Mouse (Mus musculus) brown adipose tissue, adult 24 weeks (tissue): Measurements from ENCODE around the gene Nhej1. TPM values are rescaled to one million over a fixed set of nuclear protein-coding genes. Genes with fewer than 3 reads are reported as not detected.

Experiments
- H3K27ac ChIP-seq: fragments of 200-500 bp; replicated peaks from 2 replicates; pipeline ENCODE4 v1.5.1; 2012; ENCODE audit warnings: low read depth, mild to moderate bottlenecking, low read length
- H3K4me1 ChIP-seq: fragments of 200-500 bp; 2 replicates; pipeline ENCODE4 v1.6.1; 2012; ENCODE audit warnings: low read length, mixed read lengths; ENCODE audit not compliant: control insufficient read depth, insufficient read depth, insufficient read length
- H3K4me3 ChIP-seq: fragments of 200-500 bp; 2 replicates; pipeline ENCODE4 v1.5.1; 2012; ENCODE audit warnings: low read depth, mild to moderate bottlenecking, low read length, moderate library complexity; ENCODE audit not compliant: insufficient read depth
- polyA plus RNA-seq: library from polyadenylated mRNA; stranded (reverse); fragments of >200 nt; gene quantifications from 2 replicates; pipeline ENCODE4 v1.2.4, GENCODE M21; 2012; ENCODE audit not compliant: missing spikeins, insufficient read depth, insufficient read length

Gene Nhej1
- polyA plus RNA-seq, 1 experiment = 8.2 TPM

DNA sequence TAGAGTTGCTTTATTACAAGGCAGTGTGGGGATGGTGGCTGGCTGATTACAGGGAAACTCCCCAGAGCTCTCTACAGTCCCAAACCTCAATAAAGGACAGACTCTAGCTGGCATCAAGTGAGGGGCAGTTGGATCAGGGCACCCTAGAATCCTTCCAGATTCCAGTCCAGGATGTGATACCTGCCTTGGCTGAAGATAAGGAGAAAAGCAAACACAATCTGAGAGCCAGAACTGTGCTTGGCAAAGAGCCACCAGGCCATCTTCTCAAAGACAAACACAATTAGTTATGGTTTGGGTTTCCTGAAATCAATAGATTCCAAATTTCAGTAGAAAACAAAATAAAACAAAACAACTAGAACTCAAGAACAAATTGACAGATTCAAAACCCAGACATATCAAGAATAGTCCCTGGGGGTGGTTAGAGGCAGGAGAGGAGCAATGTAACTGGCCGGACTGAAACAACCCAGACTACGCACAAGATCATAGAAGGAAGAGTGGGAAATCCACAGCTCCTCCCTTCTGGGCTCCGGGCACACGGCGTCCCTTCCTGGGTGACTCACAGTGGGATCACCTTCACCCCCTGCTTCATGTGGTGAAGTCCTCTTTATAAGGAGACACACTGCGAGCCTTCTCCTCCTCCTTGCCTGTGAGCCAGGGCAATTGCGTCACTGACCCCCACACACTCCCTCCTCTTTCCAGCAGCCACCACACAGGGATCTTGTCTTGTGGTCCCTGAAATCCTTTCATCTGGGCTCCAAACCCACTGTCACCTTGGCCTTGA is 100.4 kb downstream of the Nhej1 start:
- no peaks in the 10 kb centered on the region for H3K4me1 ChIP-seq
- H3K27ac ChIP-seq = no peak overlapping the region
- no peak overlapping the region for H3K4me3 ChIP-seq

GRCm38 (mm10) chr1:75022216-75022615 is 102.8 kb downstream of the Nhej1 start:
- no peak overlapping the region for H3K27ac ChIP-seq
- H3K4me1 ChIP-seq = no peaks in the 10 kb centered on the region
- H3K4me3 ChIP-seq = no peak overlapping the region

- no peak overlapping the region for H3K4me3 ChIP-seq
- no peaks in the 10 kb centered on the region for H3K4me1 ChIP-seq
- H3K27ac ChIP-seq = no peak overlapping the region
Observed at GRCm38 (mm10) chr1:75016846-75017245, 108.2 kb downstream of the Nhej1 start.

DNA sequence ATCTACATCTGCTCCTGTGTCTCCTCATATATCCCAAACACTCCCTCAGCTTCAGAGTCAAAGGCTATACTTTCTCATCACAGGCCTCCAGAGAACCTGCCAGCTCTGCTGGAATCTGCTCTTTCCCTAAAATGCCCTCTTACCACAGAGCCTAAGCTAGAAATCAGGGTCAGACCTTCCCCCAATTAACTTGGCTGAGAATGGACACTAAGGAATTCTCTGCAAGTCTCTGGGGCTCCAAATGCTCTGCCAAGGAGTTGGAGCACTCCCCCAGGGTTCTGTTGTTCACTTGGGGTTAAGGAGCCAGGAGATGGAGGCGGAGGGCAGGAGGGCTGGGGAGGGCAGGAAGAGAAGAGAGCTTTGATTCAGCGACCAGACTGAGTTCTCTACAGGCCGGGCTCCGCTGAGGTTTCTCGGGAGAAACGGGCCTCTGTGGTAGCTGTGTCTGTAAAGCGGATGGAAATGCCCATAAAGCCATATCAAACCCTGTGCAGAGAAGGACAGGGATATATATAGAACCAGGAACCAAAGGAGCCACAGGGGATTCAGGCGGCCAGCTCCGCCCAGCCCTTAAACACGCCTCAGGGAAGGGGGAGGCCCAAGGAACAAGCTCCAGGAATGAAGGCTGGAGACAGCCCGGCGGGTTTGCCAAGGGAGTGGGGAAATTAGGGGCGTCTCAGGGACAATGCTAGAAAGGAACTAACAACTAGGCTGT is 109.3 kb downstream of the Nhej1 start:
- Histone ChIP-seq H3K4me1 (no peaks in the 10 kb centered on the region), H3K4me3 (no peak overlapping the region), H3K27ac (no peak overlapping the region)

DNA sequence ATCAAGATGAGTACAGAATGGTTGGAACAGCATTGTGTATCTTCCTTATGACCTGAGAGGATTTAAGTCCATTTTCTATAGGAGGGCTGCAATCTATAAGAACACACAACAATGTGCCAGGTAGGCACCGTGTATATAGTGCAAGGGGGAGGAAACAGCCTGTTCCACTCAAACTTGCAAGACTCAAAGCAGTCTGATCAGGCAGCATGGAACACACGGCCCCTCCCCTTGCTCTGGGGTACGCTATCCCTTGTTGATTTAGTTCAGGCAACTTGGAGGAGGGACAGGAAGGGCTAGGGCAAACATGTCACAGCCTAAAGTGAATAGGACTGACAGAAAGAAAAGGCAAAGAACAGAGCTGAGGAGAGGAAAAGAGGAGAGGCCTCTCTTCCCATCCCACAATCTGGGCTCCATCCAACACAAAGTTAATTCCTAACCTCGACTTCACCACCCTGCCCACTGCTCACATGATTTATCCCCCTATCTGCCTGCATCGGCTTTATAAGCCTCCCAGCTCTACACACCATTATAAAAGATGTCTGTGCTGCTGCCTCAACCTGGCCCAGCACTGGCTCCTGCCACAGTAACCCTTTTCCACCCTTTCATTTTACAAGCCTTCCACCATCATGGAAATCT is 110.7 kb downstream of the Nhej1 start:
- Histone ChIP-seq H3K4me1 (no peaks in the 10 kb centered on the region), H3K27ac (no peak overlapping the region), H3K4me3 (no peak overlapping the region)

GRCm38 (mm10) chr1:75010817-75011216 is 114.2 kb downstream of the Nhej1 start:
- no peaks in the 10 kb centered on the region for H3K4me1 ChIP-seq
- no peak overlapping the region for H3K27ac ChIP-seq
- H3K4me3 ChIP-seq = no peak overlapping the region

GRCm38 (mm10) chr1:75010203-75010602 is 114.8 kb downstream of the Nhej1 start:
- Histone ChIP-seq H3K4me1 (no peaks in the 10 kb centered on the region), H3K27ac (no peak overlapping the region)

DNA sequence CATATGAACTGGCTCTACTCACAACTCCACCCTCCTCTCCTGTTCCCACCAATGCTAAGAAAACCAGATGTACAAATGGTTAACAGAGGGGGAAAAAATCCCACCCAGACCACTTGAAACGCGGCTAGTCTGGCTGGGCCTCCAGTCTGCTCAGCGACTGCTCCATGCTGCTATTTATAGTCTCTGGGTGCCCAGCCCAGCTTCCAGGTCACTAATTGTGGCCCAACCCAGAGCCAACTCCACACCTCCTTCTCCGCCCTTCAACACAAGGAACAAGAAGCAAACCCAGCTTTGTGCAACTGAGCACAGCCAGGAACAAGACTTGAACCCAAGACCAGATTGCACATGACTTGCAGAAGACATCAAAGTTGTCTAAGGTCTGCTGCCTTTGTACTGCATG is 119.0 kb downstream of the Nhej1 start:
- Histone ChIP-seq H3K4me1 (no peaks in the 10 kb centered on the region), H3K27ac (no peak overlapping the region), H3K4me3 (no peak overlapping the region)

More at GRCm38 (mm10) chr1:75010203-75010602, 114.8 kb downstream of the Nhej1 start:
- H3K4me3 ChIP-seq = no peak overlapping the region

GRCm38 (mm10) chr1:75001183-75001582 is 123.8 kb downstream of the Nhej1 start:
- H3K27ac ChIP-seq = no peak overlapping the region
- no peaks in the 10 kb centered on the region for H3K4me1 ChIP-seq
- no peak overlapping the region for H3K4me3 ChIP-seq

- Histone ChIP-seq H3K4me1 (no peaks in the 10 kb centered on the region), H3K4me3 (no peak overlapping the region), H3K27ac (no peak overlapping the region)
Observed at GRCm38 (mm10) chr1:75000496-75000895, 124.5 kb downstream of the Nhej1 start.

DNA sequence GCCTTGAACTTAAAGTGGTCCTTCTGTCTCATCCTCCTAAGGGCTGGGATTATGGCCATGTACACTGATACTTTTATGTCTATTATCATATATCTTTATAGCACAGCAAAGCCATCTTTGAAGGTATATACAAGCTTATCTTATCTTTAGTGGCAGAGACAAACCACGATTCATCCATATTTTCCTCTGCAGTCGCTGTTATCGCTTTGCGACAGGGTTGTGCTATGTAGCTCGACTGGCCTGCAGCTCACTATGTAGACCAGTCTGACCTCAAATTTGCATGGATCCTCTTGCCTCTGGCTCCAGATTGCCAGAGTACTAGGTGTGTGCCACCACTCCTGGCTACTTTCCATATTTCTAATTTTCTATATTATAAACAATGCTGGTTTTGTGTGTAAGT is 125.8 kb downstream of the Nhej1 start:
- H3K27ac ChIP-seq = no peak overlapping the region
- no peak overlapping the region for H3K4me3 ChIP-seq
- no peaks in the 10 kb centered on the region for H3K4me1 ChIP-seq

- no peak overlapping the region for H3K4me3 ChIP-seq
- no peak overlapping the region for H3K27ac ChIP-seq
- H3K4me1 ChIP-seq = no peaks in the 10 kb centered on the region
Observed at GRCm38 (mm10) chr1:74997231-74997630, 127.8 kb downstream of the Nhej1 start.

DNA sequence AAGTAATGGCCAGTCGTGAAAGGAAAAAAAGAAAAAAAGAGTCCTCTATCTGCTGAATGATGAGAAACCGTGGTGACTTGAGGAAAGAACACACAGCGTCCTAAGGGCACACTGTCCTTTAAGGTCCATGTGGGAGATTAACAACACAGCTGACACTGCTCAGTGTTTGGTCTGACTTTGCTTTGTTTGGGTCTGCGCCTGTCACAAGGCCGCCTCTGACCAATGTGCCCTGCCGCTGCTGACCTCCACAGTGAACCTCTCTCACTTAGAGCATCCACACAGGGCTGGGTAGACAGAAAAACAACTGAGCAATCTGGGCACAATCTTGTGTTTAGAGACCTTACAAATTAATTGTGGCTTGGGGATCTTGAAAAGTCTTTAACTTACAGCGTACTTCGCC is 148.0 kb downstream of the Nhej1 start:
- Histone ChIP-seq H3K27ac (no peak overlapping the region), H3K4me1 (no peaks in the 10 kb centered on the region), H3K4me3 (no peak overlapping the region)

DNA sequence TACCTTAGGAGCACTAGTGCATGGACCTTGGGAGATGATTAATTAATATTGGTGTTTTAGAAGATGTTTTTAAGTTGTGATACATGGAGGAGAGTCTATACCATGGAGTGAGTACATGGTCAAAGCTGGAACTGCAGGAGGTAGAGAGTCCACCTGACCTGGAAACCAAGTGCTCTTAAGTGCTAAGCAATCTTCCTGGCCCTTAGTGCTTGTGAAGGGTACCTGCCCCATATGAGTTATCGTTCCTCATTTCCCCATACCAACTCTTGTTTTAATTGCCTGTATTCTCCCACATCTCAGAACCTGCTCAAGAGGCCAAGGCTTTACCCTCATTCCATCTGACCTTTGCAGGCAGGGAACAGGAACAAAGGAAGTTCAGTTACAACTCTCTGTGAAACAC is 149.1 kb downstream of the Nhej1 start:
- Histone ChIP-seq H3K4me1 (no peaks in the 10 kb centered on the region), H3K27ac (no peak overlapping the region), H3K4me3 (no peak overlapping the region)

GRCm38 (mm10) chr1:74973590-74973989 is 151.4 kb downstream of the Nhej1 start:
- Histone ChIP-seq H3K4me1 (no peaks in the 10 kb centered on the region), H3K27ac (no peak overlapping the region), H3K4me3 (no peak overlapping the region)
